Mouse (Mus musculus): ENCODE results near the gene Tgif1.

Gene Tgif1

GRCm38 (mm10) chr17:70797773-70798045 is 55.6 kb downstream of the Tgif1 start:
- DNase-seq, result no peak

DNA sequence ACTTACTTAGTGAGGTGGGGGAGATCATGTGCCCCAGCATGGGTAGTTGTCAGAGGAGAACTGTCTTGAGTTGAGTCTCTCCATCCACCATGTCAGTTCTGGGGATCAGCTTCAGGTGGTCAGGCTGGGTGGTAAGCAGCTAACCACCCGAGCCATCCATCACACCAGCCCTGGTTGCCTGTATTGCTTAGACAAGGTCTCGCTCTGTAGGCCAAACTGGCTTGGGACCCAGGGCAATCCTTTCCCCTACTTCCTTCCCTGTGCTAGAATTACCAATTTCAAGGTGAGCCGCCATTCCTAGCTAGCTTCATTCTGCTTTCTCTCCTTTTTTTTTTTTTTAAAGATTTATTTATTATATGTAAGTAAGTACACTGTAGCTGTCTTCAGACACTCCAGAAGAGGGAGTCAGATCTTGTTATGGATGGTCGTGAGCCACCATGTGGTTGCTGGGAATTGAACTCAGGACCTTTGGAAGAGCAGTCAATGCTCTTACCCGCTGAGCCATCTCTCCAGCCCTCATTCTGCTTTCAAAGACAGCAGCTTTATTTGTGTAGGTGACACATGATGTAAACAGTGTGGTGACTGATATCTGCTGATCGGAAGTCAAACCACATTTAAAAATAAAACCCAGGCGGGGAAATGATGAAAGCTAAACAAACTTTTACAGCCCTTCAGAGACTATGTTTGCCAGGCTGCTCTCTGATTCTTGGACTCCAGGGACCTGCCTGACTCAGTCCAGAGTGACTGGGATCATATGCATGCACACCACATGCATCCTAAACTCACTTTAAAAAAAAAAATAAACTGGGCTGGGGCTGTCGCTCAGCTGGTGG is 56.2 kb downstream of the Tgif1 start:
- no peak for DNase-seq

- no peak for DNase-seq
Observed at GRCm38 (mm10) chr17:70795196-70795595, 58.1 kb downstream of the Tgif1 start.

DNA sequence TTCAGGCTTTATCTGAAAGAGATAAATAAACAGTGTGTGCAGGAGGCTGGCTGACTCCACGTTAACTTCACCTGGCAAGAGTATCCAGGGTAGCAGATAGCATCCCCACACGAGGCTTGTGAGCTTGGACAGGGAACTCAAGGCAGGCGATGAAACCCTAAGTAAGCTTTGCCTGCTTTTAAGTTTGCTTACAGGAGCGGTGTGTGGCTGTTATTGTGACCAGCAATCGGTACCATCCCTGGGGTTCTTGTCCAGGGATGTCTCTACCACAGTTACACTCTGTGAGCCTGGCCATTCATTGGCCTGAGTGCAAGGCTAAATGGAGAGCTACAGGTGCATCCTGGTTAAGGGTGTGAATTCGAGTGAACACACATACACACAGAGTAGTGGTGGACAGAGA is 58.6 kb downstream of the Tgif1 start:
- no peak for DNase-seq

- peak; percentile 20 for DNase-seq
Observed at GRCm38 (mm10) chr17:70794291-70794690, 59.1 kb downstream of the Tgif1 start.
